Mouse (Mus musculus) hindbrain, embryonic 12.5 days (tissue): ENCODE measurements at regions not wholly inside any gene's neighbourhood (a gene's known extent, or its start where the extent isn't known, plus 50 kb on each side); places are given as distances from the start of the nearest gene placed in this dataset.

Experiments used
- ATAC-seq: fragments of 200-750 bp; cut with Nextera tagmentation; 2 replicates; pipeline ENCODE4 v1.8.0; 2017; ENCODE audit warnings: moderate TSS enrichment; ENCODE audit not compliant: low FRiP score
- H3K27ac ChIP-seq: fragments of 300-500 bp; sonication (generic); 2 replicates; pipeline ENCODE4 v1.5.1; 2016; ENCODE audit warnings: mild to moderate bottlenecking
- H3K27me3 ChIP-seq: fragments of 300-500 bp; sonication (generic); 2 replicates; pipeline ENCODE4 v1.6.1; 2016; ENCODE audit warnings: mild to moderate bottlenecking
- H3K36me3 ChIP-seq: fragments of 300-500 bp; sonication (generic); 2 replicates; pipeline ENCODE4 v1.6.1; 2016; ENCODE audit warnings: mild to moderate bottlenecking
- H3K4me1 ChIP-seq: fragments of 300-500 bp; sonication (generic); 2 replicates; pipeline ENCODE4 v1.6.1; 2016
- H3K4me2 ChIP-seq: fragments of 300-500 bp; sonication (generic); replicated peaks from 2 replicates; pipeline ENCODE4 v1.6.1; 2016; ENCODE audit warnings: mild to moderate bottlenecking
- H3K4me3 ChIP-seq: fragments of 300-500 bp; sonication (generic); 2 replicates; pipeline ENCODE4 v1.5.1; 2016; ENCODE audit warnings: mild to moderate bottlenecking
- H3K9ac ChIP-seq: fragments of 300-500 bp; sonication (generic); 2 replicates; pipeline ENCODE4 v1.6.1; 2016; ENCODE audit warnings: mild to moderate bottlenecking, moderate library complexity
- H3K9me3 ChIP-seq: fragments of 300-500 bp; sonication (generic); replicated peaks from 2 replicates; pipeline ENCODE4 v1.6.1; 2016; ENCODE audit warnings: mild to moderate bottlenecking
- WGBS: fragments of 180-500 bp; shearing (Covaris S2); methylation state at CpG from one replicate; pipeline ENCODE4 v1.1.7; 2016; 5-methylcytosine and 5-hydroxymethylcytosine counted together

GRCm38 (mm10) chr2:71670228-71670790, 75.1 kb upstream of the Itga6 start:
- Histone ChIP-seq H3K9ac (no peak overlapping the region), H3K4me2 (no peak overlapping the region), H3K4me3 (no peak overlapping the region), H3K27me3 (no peaks in the 10 kb centered on the region), H3K9me3 (no peaks in the 10 kb centered on the region), H3K36me3 (no peaks in the 10 kb centered on the region), H3K27ac (no peak overlapping the region), H3K4me1 (peaks cover 3% of the 10 kb centered on the region)
- no peak for ATAC-seq
- WGBS = 85% methylated on average over 6 of the region's 6 CpGs

GRCm38 (mm10) chr2:71670882-71671281, 74.5 kb upstream of the Itga6 start:
- Histone ChIP-seq H3K27ac (no peak overlapping the region), H3K36me3 (no peaks in the 10 kb centered on the region)
- WGBS = 83% methylated on average over 4 of the region's 4 CpGs

DNA sequence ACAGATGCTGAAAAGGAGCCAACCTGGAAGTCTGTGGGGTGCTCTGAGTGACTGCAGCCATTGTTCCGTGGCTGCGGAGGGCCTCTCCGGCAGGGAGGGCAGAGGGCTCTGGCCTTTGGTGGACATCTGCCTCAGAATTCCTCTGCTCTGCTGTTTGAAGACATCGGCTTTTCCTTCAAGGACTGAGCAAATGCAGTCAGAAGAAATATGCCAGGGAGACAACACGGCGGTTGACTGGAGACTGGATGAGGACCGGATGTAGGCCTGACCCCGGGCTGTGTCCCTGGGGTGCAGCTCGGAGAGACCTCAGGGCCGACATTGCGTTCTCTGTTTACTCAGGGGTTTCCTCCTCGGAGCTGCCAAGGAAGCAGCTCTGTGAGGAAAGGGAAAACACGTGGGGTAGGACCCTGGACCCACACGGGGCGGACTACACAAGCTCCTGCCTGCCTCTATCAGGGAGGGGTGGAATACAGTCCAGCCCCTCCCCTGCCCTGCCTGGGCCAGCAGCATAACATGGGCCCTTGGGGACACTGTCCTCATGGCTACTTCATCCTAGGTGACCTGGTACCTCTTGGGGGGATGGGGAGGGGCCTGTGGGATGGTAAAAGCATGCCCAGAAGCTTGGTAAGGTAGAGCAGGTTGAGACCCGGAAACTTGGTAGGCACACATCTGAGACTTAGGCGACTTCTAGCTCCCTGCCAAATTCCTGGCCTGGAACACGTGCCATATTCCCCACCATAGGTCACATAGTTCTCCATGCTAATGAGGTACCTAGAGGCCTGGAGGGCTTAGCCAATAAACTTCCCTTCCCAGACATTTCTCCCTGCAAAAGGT, 72.1 kb upstream of the Itga6 start:
- no peak overlapping the region for H3K4me3 ChIP-seq
- 60% methylated on average over 18 of the region's 18 CpGs for WGBS
- no peak overlapping the region for H3K27ac ChIP-seq
- H3K9ac ChIP-seq = no peak overlapping the region
- no peaks in the 10 kb centered on the region for H3K27me3 ChIP-seq
- no peaks in the 10 kb centered on the region for H3K9me3 ChIP-seq
- no peak overlapping the region for H3K4me2 ChIP-seq
- H3K4me1 ChIP-seq = peaks cover 3% of the 10 kb centered on the region
- no peak for ATAC-seq
- no peaks in the 10 kb centered on the region for H3K36me3 ChIP-seq

More at GRCm38 (mm10) chr2:71670882-71671281, 74.5 kb upstream of the Itga6 start:
- no peak for ATAC-seq
- Histone ChIP-seq H3K9me3 (no peaks in the 10 kb centered on the region), H3K27me3 (no peaks in the 10 kb centered on the region), H3K4me3 (no peak overlapping the region), H3K4me2 (no peak overlapping the region), H3K9ac (no peak overlapping the region), H3K4me1 (peaks cover 3% of the 10 kb centered on the region)

- Histone ChIP-seq H3K27ac (no peak overlapping the region), H3K9ac (no peak overlapping the region), H3K27me3 (no peaks in the 10 kb centered on the region), H3K9me3 (no peaks in the 10 kb centered on the region), H3K4me1 (no peaks in the 10 kb centered on the region; the same call in 1 of the 2 replicates), H3K4me3 (no peak overlapping the region), H3K36me3 (no peaks in the 10 kb centered on the region), H3K4me2 (no peak overlapping the region)
- no peak for ATAC-seq
- 57% methylated on average over 1 of the region's 1 CpGs for WGBS
Measured at GRCm38 (mm10) chr2:71680746-71681145, 64.7 kb upstream of the Itga6 start.

GRCm38 (mm10) chr2:71681148-71681547, 64.3 kb upstream of the Itga6 start:
- no peak for ATAC-seq
- 51% methylated on average over 4 of the region's 4 CpGs for WGBS
- Histone ChIP-seq H3K4me3 (no peak overlapping the region), H3K4me1 (no peaks in the 10 kb centered on the region; the same call in 1 of the 2 replicates), H3K9ac (no peak overlapping the region), H3K36me3 (no peaks in the 10 kb centered on the region), H3K27ac (no peak overlapping the region), H3K27me3 (no peaks in the 10 kb centered on the region), H3K9me3 (no peaks in the 10 kb centered on the region), H3K4me2 (no peak overlapping the region)

DNA sequence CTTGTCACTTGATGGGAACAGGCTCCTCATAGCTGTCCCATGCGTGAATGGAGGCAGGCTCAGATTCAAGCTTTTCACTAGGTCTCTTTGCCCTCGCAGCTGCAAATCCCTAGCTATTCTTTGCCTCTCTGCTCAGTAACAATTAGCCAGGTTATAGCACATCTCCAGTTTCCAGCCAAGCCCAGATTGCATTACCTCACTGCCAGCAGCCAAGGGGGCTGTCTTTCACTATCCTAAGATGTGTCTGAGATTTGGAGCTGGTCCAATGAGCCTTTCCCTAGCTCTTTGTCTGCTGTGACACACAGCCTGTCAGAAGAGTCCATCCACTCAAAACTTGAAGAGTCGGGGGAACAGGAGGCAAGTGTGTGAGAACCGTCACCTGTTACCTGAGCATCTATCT, 62.0 kb upstream of the Itga6 start:
- no peak overlapping the region for H3K4me3 ChIP-seq
- no peaks in the 10 kb centered on the region; the same call in 1 of the 2 replicates for H3K4me1 ChIP-seq
- H3K4me2 ChIP-seq = no peak overlapping the region
- H3K9me3 ChIP-seq = no peaks in the 10 kb centered on the region
- H3K9ac ChIP-seq = no peak overlapping the region
- WGBS = 82% methylated on average over 4 of the region's 4 CpGs
- no peak overlapping the region for H3K27ac ChIP-seq
- no peaks in the 10 kb centered on the region for H3K36me3 ChIP-seq
- ATAC-seq = no peak
- H3K27me3 ChIP-seq = no peaks in the 10 kb centered on the region

GRCm38 (mm10) chr2:71685239-71685638, 60.2 kb upstream of the Itga6 start:
- no peaks in the 10 kb centered on the region; the same call in none of the 2 replicates for H3K4me1 ChIP-seq
- WGBS = 84% methylated on average over 7 of the region's 7 CpGs
- H3K9me3 ChIP-seq = no peaks in the 10 kb centered on the region
- H3K9ac ChIP-seq = no peak overlapping the region
- no peak overlapping the region for H3K4me2 ChIP-seq
- no peak overlapping the region for H3K27ac ChIP-seq
- no peak for ATAC-seq
- no peak overlapping the region for H3K4me3 ChIP-seq
- H3K36me3 ChIP-seq = no peaks in the 10 kb centered on the region
- H3K27me3 ChIP-seq = no peaks in the 10 kb centered on the region

DNA sequence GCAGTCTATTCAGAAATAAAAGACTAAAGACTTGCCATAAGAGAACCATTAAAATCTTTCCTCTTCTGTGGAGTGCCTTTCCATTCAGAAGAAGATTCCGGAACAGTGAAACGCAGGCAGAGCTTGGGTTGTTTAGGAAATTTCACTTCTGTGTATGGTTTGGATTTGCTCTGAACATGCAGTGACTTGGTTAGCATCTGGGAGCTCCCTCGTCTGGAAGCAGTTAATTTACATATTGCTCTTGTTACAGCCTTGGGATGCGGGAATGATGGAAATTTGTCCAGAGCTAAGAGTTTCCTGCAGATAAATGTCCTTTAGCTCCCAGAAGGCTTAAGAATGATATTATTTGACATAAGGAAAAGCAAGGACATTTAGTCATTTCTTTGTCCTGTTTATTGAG, 56.4 kb upstream of the Itga6 start:
- peaks cover 6% of the 10 kb centered on the region; the same call in 1 of the 2 replicates for H3K4me1 ChIP-seq
- no peak for ATAC-seq
- no peak overlapping the region for H3K4me2 ChIP-seq
- no peak overlapping the region for H3K27ac ChIP-seq
- no peaks in the 10 kb centered on the region for H3K9me3 ChIP-seq
- no peak overlapping the region for H3K4me3 ChIP-seq
- H3K9ac ChIP-seq = no peak overlapping the region
- H3K36me3 ChIP-seq = no peaks in the 10 kb centered on the region
- H3K27me3 ChIP-seq = no peaks in the 10 kb centered on the region
- WGBS = 71% methylated on average over 4 of the region's 4 CpGs

GRCm38 (mm10) chr2:71690277-71691161, 54.9 kb upstream of the Itga6 start:
- H3K4me3 ChIP-seq = no peak overlapping the region
- no peak overlapping the region for H3K9ac ChIP-seq
- H3K9me3 ChIP-seq = no peaks in the 10 kb centered on the region
- H3K4me1 ChIP-seq = peaks cover 6% of the 10 kb centered on the region; the same call in 1 of the 2 replicates
- ATAC-seq = no peak
- WGBS = 71% methylated on average over 27 of the region's 27 CpGs
- H3K27me3 ChIP-seq = no peaks in the 10 kb centered on the region
- no peak overlapping the region for H3K27ac ChIP-seq
- H3K4me2 ChIP-seq = no peak overlapping the region
- H3K36me3 ChIP-seq = no peaks in the 10 kb centered on the region

GRCm38 (mm10) chr2:71694758-71695310, 50.6 kb upstream of the Itga6 start:
- 76% methylated on average over 6 of the region's 6 CpGs for WGBS
- Histone ChIP-seq H3K27ac (no peak overlapping the region), H3K9ac (no peak overlapping the region), H3K4me1 (peaks cover 12% of the 10 kb centered on the region; the same call in 1 of the 2 replicates), H3K9me3 (no peaks in the 10 kb centered on the region), H3K4me2 (no peak overlapping the region), H3K4me3 (no peak overlapping the region), H3K36me3 (no peaks in the 10 kb centered on the region), H3K27me3 (no peaks in the 10 kb centered on the region)
- no peak for ATAC-seq
